Mouse (Mus musculus): ENCODE data around the gene Tmed5.

GRCm38 (mm10) chr5:108109346-108109745 is 23.1 kb downstream of the Tmed5 start:
- TF ChIP-seq MAX (IDR thresholded peaks at IDR 0.05; ENCODE audit: low read length) (no peak), ZNF384 (IDR thresholded peaks at IDR 0.05; ENCODE audit: low read depth, low read length) (no peak), CTCF (IDR thresholded peaks at IDR 0.05 in 2 of 3, conservative IDR thresholded peaks at IDR 0.05 in 1 of 3; ENCODE audit: control insufficient read depth in 1 of 3, insufficient read depth in 1 of 3, low read depth in 2 of 3, low read length in 3 of 3, poor library complexity in 1 of 3, severe bottlenecking in 1 of 3) (no peak), GATA1 (IDR thresholded peaks at IDR 0.05; ENCODE audit: low read depth, low read length) (no peak)
